Mouse (Mus musculus) frontal cortex, postnatal 36 days (tissue): ENCODE results near the gene E130114P18Rik.

Experiments
- DNase-seq, 2 experiments: peaks; one replicate each; pipeline ENCODE4 v3.0.0; 2022; ENCODE audit warnings: low spot score in 2 of 2

E130114P18Rik gene

DNA sequence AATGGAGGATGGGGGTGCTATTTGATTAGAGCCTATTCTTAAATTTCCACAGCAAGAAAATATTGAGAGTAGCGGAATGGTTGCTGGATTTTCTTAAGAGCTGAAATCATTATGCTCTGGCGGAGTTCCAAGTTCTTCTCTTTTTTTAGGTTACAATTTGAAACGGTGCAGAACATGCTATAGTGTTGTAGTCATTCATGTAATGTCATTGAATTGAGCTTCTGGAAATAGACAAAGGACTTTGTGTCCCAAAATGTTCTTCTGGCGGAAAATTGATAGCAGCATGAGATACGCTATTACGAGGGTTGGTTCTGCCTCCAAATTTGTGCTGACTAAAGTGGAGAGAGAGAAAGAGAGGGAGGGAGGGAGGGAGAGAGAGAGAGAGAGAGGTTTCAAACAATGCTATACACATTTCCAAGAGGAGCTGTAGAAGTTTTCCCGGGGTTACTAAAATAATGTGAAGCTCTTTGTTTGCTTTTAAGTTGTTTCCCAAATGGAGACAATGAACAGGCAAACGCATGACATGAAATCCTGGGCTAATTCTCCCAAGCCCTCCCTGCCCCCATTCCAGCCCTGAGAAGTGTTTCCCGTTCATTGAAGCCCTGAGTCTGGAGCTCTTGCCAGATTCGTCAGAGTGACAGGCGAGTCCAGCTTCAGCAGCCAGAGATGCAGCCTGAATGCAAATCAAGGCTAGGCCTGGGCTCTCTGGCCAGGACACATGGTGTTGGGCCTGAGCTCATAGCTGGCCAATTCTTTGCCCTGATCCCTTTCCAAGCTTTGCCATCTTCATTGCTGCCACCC, 128.9 kb downstream of the E130114P18Rik start:
- peak; percentile 67 to 85 for DNase-seq

DNA sequence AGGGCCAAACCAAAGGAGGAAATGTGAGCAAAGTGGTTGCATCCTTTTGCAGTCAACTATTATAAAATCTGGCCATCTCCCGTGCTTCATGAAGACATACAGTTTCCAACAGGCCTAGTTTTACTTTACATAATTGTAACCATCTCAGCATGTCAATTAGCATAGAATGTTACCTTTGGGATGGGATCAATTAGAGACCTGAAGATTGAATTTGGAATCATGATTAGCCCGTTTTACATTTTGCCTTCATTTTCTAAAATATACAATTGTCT, 129.5 kb downstream of the E130114P18Rik start:
- DNase-seq = no peak

GRCm38 (mm10) chr4:97647700-97648435, 130.0 kb downstream of the E130114P18Rik start:
- peak; percentile 17 to 34 for DNase-seq

- DNase-seq = no peak
Observed at GRCm38 (mm10) chr4:97647236-97647635, 130.6 kb downstream of the E130114P18Rik start.

DNA sequence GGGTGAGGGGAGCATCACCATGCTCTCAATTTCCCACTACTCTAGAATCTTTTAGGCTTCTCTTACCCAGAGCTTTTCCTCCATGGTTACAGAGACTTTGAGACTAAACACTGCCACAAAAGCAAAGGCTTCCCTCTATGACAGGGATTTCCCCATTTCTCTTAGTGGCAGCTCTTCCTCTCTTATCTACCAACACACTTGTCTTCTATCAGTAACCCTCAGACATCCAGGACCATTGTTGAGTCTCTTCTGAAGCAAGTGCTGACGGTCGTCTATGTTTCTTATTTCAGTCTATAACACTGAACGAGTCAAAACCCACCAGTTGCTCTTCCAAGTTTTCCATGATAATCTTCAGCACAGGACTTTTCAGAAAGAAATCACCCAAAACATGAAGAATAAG, 137.5 kb downstream of the E130114P18Rik start:
- DNase-seq = no peak

GRCm38 (mm10) chr4:97636569-97636968, 141.3 kb downstream of the E130114P18Rik start:
- no peak for DNase-seq

- DNase-seq = no peak
Observed at GRCm38 (mm10) chr4:97635757-97636292, 142.1 kb downstream of the E130114P18Rik start.

DNA sequence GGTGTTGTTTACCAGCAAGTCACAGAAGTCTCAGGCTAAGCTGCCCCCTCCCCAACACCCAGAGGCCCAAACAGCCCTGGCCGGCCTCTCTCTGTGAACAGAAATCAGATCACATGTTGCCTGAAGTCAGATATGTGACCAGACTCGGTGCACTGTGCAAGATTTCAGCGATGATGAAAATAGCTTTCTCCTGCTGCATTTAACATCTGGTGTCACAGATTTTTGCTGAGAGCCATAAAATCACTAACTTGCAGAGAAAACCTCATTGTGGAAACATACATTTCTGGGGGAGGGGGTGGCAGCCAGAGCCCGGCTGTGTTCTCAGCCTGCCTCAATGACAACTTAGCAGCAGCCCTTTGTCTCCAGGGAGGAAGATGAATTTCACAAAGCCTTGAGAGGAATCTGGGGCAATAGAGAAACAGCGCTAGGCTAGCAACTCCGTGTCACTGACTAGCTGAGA, 142.6 kb downstream of the E130114P18Rik start:
- peak; percentile 20 to 57 for DNase-seq

- no peak for DNase-seq
Observed at GRCm38 (mm10) chr4:97628881-97629605, 148.8 kb downstream of the E130114P18Rik start.

DNA sequence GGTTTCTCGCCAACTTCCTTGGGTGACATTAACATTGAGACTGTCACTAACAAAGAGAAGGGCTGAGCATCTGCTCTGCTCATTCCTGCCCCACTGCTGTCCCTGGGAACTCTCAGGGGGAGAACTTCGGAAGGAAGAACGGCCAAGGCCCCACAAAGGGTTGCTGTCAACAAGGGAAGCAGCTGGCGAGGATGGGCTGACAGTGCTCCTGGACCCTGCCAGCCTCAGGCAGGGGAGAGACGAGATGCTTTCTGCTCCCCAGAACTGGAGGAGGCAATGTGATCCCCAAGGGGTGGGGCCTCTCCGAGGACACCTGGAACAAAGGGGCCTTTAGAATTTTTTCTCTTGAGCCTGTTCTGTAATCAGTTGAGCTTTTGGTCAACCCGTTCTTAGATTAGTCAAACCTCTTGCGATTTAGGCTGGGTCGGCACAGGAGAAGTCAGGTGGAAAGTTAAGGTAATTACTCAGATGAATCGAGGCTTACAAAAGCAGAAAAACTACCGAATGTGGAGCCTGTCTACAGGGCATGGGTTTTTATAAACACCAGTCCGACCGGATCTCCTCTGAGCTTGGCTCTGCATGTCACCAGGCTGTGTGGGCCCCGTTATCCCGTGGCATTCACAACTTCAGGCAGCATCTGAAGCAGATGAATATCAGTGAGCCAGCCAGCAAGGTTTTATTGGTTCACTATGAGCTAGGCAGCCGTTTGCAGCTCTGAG, 151.7 kb downstream of the E130114P18Rik start:
- no peak for DNase-seq

GRCm38 (mm10) chr4:97623165-97623564, 154.7 kb downstream of the E130114P18Rik start:
- DNase-seq = no peak

- DNase-seq = no peak
Observed at GRCm38 (mm10) chr4:97621731-97622130, 156.1 kb downstream of the E130114P18Rik start.

GRCm38 (mm10) chr4:97620409-97620808, 157.5 kb downstream of the E130114P18Rik start:
- no peak for DNase-seq

GRCm38 (mm10) chr4:97618668-97619373, 159.1 kb downstream of the E130114P18Rik start:
- peak; percentile 75 to 83 for DNase-seq

DNA sequence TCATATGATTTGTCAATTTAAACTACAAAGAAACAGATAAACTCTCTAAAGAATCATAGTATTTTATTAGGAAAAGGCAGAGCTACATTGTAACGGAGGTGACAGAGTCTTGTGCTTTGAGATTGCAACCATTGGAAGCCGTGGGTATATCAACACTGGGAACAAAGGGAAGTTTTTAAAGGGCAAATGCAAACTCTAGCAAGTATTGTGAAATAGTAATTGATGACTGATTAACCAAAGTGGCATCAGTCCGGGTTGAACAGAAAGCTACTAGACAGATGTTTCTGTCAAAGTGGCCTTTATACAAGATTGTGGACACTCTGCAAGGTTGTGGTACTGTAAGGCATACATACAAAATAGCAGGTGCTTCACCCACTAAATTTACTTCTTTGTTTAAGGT, 162.8 kb downstream of the E130114P18Rik start:
- DNase-seq = no peak

- peak; percentile 54 to 62 for DNase-seq
Observed at GRCm38 (mm10) chr4:97611251-97611847, 166.5 kb downstream of the E130114P18Rik start.

- peak in 1 of 2 experiments; percentile 37 for DNase-seq
Observed at GRCm38 (mm10) chr4:97609831-97610727, 167.8 kb downstream of the E130114P18Rik start.

GRCm38 (mm10) chr4:97609329-97609728, 168.5 kb downstream of the E130114P18Rik start:
- DNase-seq = no peak

DNA sequence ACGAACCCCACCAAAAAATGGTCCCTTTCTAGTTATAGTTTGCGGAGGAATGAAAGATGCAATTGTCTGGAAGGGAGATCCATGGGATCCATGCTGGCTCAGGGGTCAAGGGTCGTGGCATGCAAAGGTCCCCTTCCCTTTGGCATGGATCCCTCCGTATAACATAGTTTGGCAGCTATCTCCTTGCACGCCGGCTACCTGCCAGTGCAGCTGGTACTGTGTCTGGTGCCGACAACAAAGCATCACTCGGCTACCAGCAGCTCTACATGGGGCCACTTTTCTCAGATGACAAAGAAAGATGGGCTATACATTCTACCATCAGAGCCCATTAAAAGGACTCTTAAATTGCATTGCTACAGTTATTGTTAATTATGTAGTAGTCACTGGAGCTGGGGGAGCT, 169.2 kb downstream of the E130114P18Rik start:
- no peak for DNase-seq
